Mouse (Mus musculus) spleen, adult 2 months (tissue): Measurements from ENCODE around the gene Adck1. TPM values are rescaled to one million over a fixed set of nuclear protein-coding genes. Genes with fewer than 3 reads are reported as not detected.
"Not testable (repeated sequence)": the region's sequence is repeated elsewhere in the genome, so short reads cannot be mapped to it uniquely, and the experiment has no call there.

Experiments
- DNase-seq, 2 experiments: peaks; one replicate each; pipeline versions ENCODE4 v3.0.0 to v3.0.0-alpha.2; 2012 to 2021; ENCODE audit warnings: low spot score in 2 of 2, low read depth in 1 of 2
- H3K27ac ChIP-seq: fragments of 200-500 bp; 2 replicates; pipeline ENCODE4 v1.5.1; 2012; ENCODE audit warnings: low read length, inconsistent platforms; ENCODE audit not compliant: insufficient read depth
- H3K27me3 ChIP-seq: fragments of 200-500 bp; 2 replicates; pipeline ENCODE4 v1.6.1; 2012; ENCODE audit warnings: mild to moderate bottlenecking, moderate library complexity, low read length, inconsistent platforms; ENCODE audit not compliant: control insufficient read depth, insufficient read depth
- H3K36me3 ChIP-seq: fragments of 200-500 bp; 2 replicates; pipeline ENCODE4 v1.6.1; 2012; ENCODE audit warnings: mild to moderate bottlenecking, low read length, inconsistent platforms; ENCODE audit not compliant: control insufficient read depth, insufficient read depth
- H3K4me1 ChIP-seq: fragments of 200-500 bp; 2 replicates; pipeline ENCODE4 v1.6.1; 2011; ENCODE audit warnings: inconsistent platforms; ENCODE audit not compliant: control insufficient read depth, insufficient read depth, insufficient read length
- H3K4me3 ChIP-seq: fragments of 200-500 bp; 2 replicates; pipeline ENCODE4 v1.5.1; 2011; ENCODE audit warnings: mild to moderate bottlenecking, inconsistent platforms; ENCODE audit not compliant: insufficient read depth, insufficient read length; ENCODE audit errors: extremely low read depth
- CTCF ChIP-seq: fragments of 200-500 bp; IDR thresholded peaks from 2 replicates; pipeline ENCODE4 v1.5.1; 2011; ENCODE audit warnings: mild to moderate bottlenecking, inconsistent platforms; ENCODE audit not compliant: insufficient read depth, insufficient read length, insufficient replicate concordance; ENCODE audit errors: extremely low read depth
- POLR2A ChIP-seq: fragments of 200-500 bp; IDR thresholded peaks from 2 replicates; pipeline ENCODE4 v1.6.1; 2011; ENCODE audit warnings: low read depth, low read length, inconsistent platforms
- WGBS: fragments of 180-500 bp; shearing (Covaris S2); methylation state at CpG from one replicate; pipeline ENCODE4 v1.1.7; 2018; 5-methylcytosine and 5-hydroxymethylcytosine counted together
- polyA plus RNA-seq: library from polyadenylated mRNA; depleted of rRNA; stranded (reverse); fragments of >200 nt; gene quantifications from 2 replicates; pipeline ENCODE4 v1.2.3, GENCODE M21; 2012; rRNA removed

The Adck1 gene
- polyA plus RNA-seq = 15.6 and 20.3 TPM in 2 replicates

DNA sequence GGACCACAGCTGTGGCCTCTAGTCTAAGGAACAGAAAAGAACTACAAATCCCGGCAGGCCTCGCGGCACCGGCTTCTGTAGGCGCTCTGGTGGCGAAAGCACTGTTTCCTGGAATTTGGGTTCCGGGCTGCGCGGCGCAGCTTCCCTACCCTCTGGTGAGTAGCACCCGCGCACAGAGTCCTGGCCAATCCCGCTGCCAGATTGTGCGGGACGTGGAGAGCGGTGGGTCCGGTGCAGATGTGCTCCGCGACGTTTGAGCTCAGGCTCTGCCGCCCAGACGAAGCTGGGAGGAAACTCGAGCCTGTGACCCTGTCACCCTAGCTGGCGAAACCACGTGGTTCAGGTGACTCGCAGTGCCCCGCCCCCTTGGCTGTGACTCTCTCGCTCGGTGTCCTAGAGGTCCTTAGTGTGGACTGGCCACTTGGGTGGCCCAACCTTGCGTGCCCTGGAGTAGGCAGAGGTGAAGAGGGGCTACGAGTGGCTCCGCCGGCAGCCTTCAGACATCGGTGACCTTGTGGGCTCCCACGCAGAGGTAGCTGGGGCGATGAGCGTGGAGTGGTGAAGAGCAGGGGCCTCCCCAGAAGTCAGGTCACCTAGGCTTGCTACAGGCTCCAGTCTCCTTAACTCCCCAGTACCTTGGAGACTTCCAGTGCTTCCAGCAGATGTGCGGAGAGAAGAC lies at the start of gene Adck1:
Gene Adck1 (plus strand): TSS at position 114 of the 679 bp plus-strand sequence.
- Histone ChIP-seq H3K27me3 (no peaks in the 10 kb centered on the region), H3K4me1 (no peaks in the 10 kb centered on the region), H3K27ac (peak within 1 kb of the TSS; percentile 75), H3K4me3 (peak within 1 kb of the TSS; percentile 92), H3K36me3 (no peaks in the 10 kb centered on the region)
- peak; percentile 65 to 86 for DNase-seq
- TF ChIP-seq CTCF (no peak), POLR2A (no peak)
- WGBS = under 1% methylated on average over 38 of the region's 38 CpGs

GRCm38 (mm10) chr12:88314556-88314955 lies 45.8 kb upstream of the Adck1 start:
- 73% methylated on average over 3 of the region's 3 CpGs for WGBS
- TF ChIP-seq CTCF (no peak), POLR2A (no peak)
- Histone ChIP-seq H3K36me3 (no peaks in the 10 kb centered on the region), H3K27ac (no peak overlapping the region), H3K4me1 (no peaks in the 10 kb centered on the region), H3K27me3 (no peaks in the 10 kb centered on the region), H3K4me3 (no peak overlapping the region)
- DNase-seq = no peak

DNA sequence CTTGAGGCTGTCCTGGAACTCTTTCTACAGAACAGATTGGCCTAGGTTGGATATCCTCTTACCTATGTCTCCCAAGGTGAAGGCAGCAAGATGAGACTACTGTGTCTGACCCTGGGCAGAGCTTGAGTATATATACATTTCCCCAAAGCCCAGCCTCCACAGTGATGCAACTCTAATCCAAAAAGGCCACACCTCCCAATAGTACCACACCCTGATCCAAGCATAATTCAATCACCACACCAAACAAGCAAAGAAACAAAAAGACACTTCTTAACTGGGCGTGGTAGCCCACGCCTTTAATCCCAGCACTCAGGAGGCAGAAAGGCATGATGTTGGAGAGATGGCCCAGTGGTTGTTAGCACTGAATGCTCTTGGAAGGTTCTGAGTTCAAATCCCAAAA lies 36.4 kb upstream of the Adck1 start, which contains the start of gene Gm5039:
Gene Gm5039 (minus strand): TSS at position 101 of the 400 bp plus-strand sequence.
- not testable (repeated sequence) for DNase-seq
- WGBS = 95% methylated on average over 2 of the region's 2 CpGs

GRCm38 (mm10) chr12:88336662-88337413 lies 23.5 kb upstream of the Adck1 start:
- H3K4me1 ChIP-seq, H3K27me3 ChIP-seq, DNase-seq, H3K4me3 ChIP-seq, H3K36me3 ChIP-seq, H3K27ac ChIP-seq: not testable (repeated sequence)
- WGBS = 31% methylated on average over 4 of the region's 4 CpGs

More for the DNA sequence above, 36.4 kb upstream of the Adck1 start, which contains the start of gene Gm5039:
- not testable (repeated sequence) for H3K4me1 ChIP-seq, H3K4me3 ChIP-seq, H3K27me3 ChIP-seq, H3K36me3 ChIP-seq, H3K27ac ChIP-seq

- H3K4me1 ChIP-seq, H3K27me3 ChIP-seq, H3K27ac ChIP-seq, H3K4me3 ChIP-seq, DNase-seq, H3K36me3 ChIP-seq: not testable (repeated sequence)
- WGBS = 69% methylated on average over 2 of the region's 2 CpGs
Observed at GRCm38 (mm10) chr12:88341286-88341685, 19.1 kb upstream of the Adck1 start.

- Histone ChIP-seq H3K27ac (no peak overlapping the region), H3K4me3 (no peak overlapping the region), H3K4me1 (no peaks in the 10 kb centered on the region), H3K27me3 (no peaks in the 10 kb centered on the region), H3K36me3 (no peaks in the 10 kb centered on the region)
- no peak for TF ChIP-seq POLR2A
- no peak for TF ChIP-seq CTCF
- 36% methylated on average over 41 of the region's 41 CpGs for WGBS
- DNase-seq = no peak
Observed at GRCm38 (mm10) chr12:88354182-88354702, 6.1 kb upstream of the Adck1 start.

- WGBS = 29% methylated on average over 9 of the region's 9 CpGs
- Histone ChIP-seq H3K4me3 (peak overlapping the region; percentile 92), H3K27ac (no peak overlapping the region), H3K27me3 (no peaks in the 10 kb centered on the region), H3K4me1 (no peaks in the 10 kb centered on the region), H3K36me3 (no peaks in the 10 kb centered on the region)
- DNase-seq = no peak
- TF ChIP-seq POLR2A (no peak), CTCF (no peak)
Observed at GRCm38 (mm10) chr12:88361120-88361445, 729 bp downstream of the Adck1 start.
